Mouse (Mus musculus) forebrain, embryonic 10.5 days (tissue): ENCODE data around the gene Zmynd10. TPM values are rescaled to one million over a fixed set of nuclear protein-coding genes. Genes with fewer than 3 reads are reported as not detected.
"Not testable (repeated sequence)": the region's sequence is repeated elsewhere in the genome, so short reads cannot be mapped to it uniquely, and the experiment has no call there.

ENCODE experiments used
- DNase-seq: peaks from one replicate; pipeline ENCODE4 v3.0.0-alpha.2; 2017; ENCODE audit warnings: low spot score; ENCODE audit errors: extremely low spot score
- H3K27ac ChIP-seq: fragments of 300-500 bp; sonication (generic); 2 replicates; pipeline ENCODE4 v1.5.1; 2016; ENCODE audit warnings: mild to moderate bottlenecking
- H3K27me3 ChIP-seq: fragments of 300-500 bp; sonication (generic); 2 replicates; pipeline ENCODE4 v1.6.1; 2016; ENCODE audit warnings: mild to moderate bottlenecking; ENCODE audit not compliant: poor library complexity, severe bottlenecking
- H3K36me3 ChIP-seq: fragments of 300-500 bp; sonication (generic); replicated peaks from 2 replicates; pipeline ENCODE4 v1.6.1; 2016; ENCODE audit warnings: mild to moderate bottlenecking, moderate library complexity
- H3K4me1 ChIP-seq: fragments of 300-500 bp; sonication (generic); 2 replicates; pipeline ENCODE4 v1.6.1; 2016
- H3K4me3 ChIP-seq: fragments of 300-500 bp; sonication (generic); 2 replicates; pipeline ENCODE4 v1.5.1; 2016; ENCODE audit warnings: mild to moderate bottlenecking, moderate library complexity
- H3K9me3 ChIP-seq: fragments of 300-500 bp; sonication (generic); 2 replicates; pipeline ENCODE4 v1.6.1; 2016; ENCODE audit warnings: mild to moderate bottlenecking, moderate library complexity
- WGBS: fragments of 180-500 bp; shearing (Covaris S2); methylation state at CpG from one replicate; pipeline ENCODE4 v1.1.7; 2016; 5-methylcytosine and 5-hydroxymethylcytosine counted together
- polyA plus RNA-seq: library from polyadenylated mRNA; unstranded; fragments of >200 nt; fragmentation: Nextera tagmentation; extraction: Ambion mirVana; gene quantifications from 2 replicates; pipeline ENCODE4 v1.2.1, GENCODE M21; 2016

Zmynd10 gene
- polyA plus RNA-seq, 1 experiment from 2014 or later: 1.4 TPM

DNA sequence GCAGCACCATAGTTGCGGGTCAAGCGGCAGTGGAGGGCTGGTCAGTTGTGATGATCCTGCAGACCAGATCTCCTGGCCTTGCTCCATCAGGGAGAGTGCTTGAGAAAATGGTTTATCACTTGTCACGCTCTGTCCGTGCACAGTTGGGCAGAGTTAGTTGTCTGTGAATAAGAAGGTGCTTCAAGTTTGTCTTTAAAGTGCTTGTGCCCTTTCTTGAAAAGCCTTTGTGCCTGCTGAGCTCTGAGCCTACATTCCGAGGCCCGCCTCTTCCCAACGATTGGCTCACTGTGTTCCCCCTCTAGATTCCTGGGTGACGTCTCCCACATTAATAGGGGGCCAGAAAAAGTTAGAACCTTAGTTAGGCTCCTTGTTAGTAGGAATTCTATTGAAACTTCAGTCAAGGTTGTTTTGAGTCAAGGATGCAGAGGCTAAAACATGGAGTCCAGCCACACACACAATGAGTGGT lies 4.8 kb downstream of the Zmynd10 start:
- H3K27ac ChIP-seq: peak overlapping the region; percentile 88

DNA sequence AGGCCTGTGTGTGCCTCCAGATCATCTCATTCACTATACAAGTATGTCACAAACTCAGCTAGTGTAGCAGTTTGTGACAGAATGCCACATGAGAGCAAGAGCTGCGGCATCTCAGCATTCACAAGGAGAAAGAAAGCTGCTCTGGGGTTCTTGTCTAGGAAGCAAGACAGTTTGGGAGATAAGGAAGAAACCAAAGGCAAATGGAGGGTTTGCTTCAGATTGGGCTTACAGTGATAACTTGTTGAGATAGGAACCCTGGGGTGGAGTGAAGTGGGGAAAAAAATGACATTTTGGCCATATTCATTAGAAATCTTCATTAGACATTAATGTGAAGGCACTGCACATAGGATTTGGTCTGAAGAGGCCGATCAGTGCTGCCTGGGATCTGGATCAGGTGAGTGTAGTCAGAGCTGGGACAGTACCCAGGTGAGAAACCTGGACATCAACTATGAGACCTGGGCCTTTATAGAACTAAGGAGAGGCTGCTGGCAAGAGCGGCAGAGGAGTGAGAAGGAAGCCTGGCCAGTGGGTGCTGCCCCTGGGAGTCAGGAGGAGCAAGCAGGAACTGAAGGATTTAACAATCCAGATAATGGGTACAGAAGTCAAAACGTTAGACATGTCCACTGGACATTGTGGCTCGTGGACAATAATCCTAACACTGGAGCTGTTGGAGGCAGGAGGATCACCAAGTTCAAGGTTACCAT lies 5.7 kb downstream of the Zmynd10 start:
- H3K36me3 ChIP-seq: peaks cover 19% of the 10 kb centered on the region
- peaks cover 54% of the 10 kb centered on the region for H3K27me3 ChIP-seq
- H3K4me1 ChIP-seq: peaks cover 78% of the 10 kb centered on the region
- no peaks in the 10 kb centered on the region for H3K9me3 ChIP-seq
- whole genome bisulfite sequencing: 79% methylated on average over 5 of the region's 5 CpGs
- H3K4me3 ChIP-seq: peak overlapping the region; percentile 88
- no peak for DNase-seq
- H3K27ac ChIP-seq: peak overlapping the region; percentile 96

More for the DNA sequence above, 4.8 kb downstream of the Zmynd10 start:
- WGBS: 2% methylated on average over 8 of the region's 8 CpGs
- DNase-seq: no peak
- Histone ChIP-seq H3K4me1 (peaks cover 85% of the 10 kb centered on the region), H3K27me3 (peaks cover 61% of the 10 kb centered on the region), H3K9me3 (no peaks in the 10 kb centered on the region), H3K36me3 (peaks cover 10% of the 10 kb centered on the region), H3K4me3 (peak overlapping the region; percentile 88)

DNA sequence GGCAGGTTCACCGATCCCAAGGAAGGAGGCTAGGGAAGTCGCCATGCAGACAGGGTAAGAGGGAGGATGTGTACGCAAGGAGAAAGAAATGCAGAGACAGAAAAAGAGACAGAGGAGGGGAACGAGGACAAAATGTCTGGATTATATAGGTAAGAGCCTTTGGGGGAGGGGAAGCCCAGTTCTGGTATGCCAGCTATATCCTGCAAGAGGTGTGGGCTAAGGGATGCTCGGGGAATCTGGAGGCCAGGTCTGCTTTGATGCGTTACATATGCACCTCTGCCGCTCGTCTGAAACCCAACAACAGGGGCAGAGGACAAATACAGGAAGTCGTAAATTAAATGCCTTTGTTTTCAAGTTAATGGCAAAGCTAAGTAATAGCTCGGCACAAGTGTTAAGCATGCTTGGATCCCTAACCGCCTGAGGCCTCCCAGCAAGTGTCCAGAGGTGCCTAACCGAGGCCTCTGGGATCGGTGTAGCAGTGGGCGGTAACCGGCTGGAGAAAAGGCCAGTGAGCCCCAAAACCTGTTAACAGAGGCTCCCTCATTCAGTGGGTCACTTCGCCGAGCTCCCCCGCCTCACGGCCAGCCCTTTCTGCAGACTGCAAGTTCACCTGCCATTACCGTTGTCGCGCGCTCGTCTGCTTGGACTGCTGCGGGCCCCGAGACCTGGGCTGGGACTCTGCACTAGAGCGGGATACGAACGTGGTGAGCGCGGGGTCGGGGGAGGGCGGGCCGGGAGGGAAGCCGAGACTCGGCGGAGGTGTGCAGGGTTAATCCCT lies 6.6 kb downstream of the Zmynd10 start:
- WGBS: 6% methylated on average over 37 of the region's 37 CpGs
- no peaks in the 10 kb centered on the region for H3K9me3 ChIP-seq

DNA sequence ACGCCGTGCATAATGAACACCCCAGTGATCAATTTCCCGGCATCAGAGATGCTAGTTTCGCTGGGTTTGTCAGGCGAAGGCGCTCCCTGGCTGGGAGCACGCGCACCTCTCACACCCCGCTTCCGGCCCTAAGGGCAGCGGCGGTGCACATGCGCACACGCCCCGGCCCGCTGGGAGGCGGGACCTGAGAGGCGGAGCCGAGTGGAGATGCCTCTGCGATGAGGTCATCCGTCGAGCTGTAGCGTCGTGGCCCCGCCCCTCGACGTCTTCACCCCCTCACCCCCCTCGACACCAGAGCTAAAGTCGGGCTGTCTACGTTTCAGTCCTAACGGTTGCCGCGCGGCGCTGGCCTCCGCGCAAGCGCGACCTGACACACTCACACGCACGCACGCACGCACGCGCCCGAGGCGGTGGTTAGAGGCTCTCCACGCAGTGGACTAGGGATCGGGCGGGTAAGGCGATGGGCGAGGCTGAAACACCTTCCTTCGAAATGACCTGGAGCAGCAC lies 7.3 kb downstream of the Zmynd10 start:
- Histone ChIP-seq H3K9me3 (no peaks in the 10 kb centered on the region), H3K27me3 (peaks cover 39% of the 10 kb centered on the region), H3K4me3 (peak overlapping the region; percentile 88), H3K4me1 (peaks cover 73% of the 10 kb centered on the region), H3K36me3 (peaks cover 34% of the 10 kb centered on the region), H3K27ac (peak overlapping the region; percentile 96)
- DNase-seq: peak; percentile 98
- under 1% methylated on average over 53 of the region's 53 CpGs for WGBS

More for the DNA sequence above, 6.6 kb downstream of the Zmynd10 start:
- Histone ChIP-seq H3K4me1 (peaks cover 73% of the 10 kb centered on the region), H3K36me3 (peaks cover 28% of the 10 kb centered on the region), H3K27me3 (peaks cover 46% of the 10 kb centered on the region), H3K4me3 (peak overlapping the region; percentile 88), H3K27ac (peak overlapping the region; percentile 96)
- DNase-seq: no peak

DNA sequence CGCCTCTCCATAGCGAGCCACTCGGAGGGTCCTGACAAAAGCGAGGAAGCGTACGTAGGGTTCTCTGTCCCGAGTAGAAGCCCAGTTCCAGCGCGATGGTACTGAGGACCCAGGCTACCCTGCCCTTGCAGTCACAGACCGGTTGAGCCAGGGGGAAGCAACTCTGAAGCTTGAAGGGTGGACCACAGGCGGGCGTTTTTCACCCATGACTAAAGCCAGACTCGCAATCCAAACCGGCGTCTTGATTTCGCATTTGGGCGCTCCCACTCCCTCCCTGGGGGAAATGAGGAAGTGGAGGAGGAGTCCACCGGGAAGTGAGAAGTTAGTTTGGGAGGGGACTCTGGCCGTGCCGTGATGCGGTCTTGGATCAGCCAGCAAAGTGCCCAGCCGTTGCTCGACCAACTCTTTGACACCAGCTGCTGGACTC lies 7.9 kb downstream of the Zmynd10 start:
- H3K36me3 ChIP-seq: peaks cover 41% of the 10 kb centered on the region
- peak overlapping the region; percentile 96 for H3K27ac ChIP-seq
- peak overlapping the region; percentile 88 for H3K4me3 ChIP-seq
- H3K27me3 ChIP-seq: peaks cover 32% of the 10 kb centered on the region
- peaks cover 68% of the 10 kb centered on the region for H3K4me1 ChIP-seq
- no peaks in the 10 kb centered on the region for H3K9me3 ChIP-seq
- under 1% methylated on average over 23 of the region's 23 CpGs for WGBS
- peak; percentile 60 for DNase-seq

DNA sequence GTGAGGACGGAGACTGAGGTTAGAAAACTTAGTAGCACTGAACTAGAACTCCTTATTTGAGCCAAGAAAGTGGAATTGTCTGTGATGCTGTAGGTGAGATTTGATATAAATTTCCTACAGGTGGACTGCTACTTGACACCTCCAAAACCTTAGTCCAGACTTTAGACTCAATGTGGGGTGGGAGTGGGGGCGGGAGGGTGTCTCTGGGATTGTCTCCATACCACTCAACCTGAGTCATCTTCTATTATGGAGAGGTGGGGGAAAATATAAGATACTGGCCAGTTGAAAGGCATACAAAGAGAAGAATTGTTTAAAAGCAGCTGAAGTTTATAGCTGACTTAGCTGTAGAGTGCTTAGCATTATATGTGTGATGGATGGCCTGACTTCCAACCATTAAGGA lies 8.6 kb downstream of the Zmynd10 start:
- Histone ChIP-seq H3K4me1 (peaks cover 61% of the 10 kb centered on the region), H3K4me3 (peak overlapping the region; percentile 88), H3K27ac (peak overlapping the region; percentile 96)

DNA sequence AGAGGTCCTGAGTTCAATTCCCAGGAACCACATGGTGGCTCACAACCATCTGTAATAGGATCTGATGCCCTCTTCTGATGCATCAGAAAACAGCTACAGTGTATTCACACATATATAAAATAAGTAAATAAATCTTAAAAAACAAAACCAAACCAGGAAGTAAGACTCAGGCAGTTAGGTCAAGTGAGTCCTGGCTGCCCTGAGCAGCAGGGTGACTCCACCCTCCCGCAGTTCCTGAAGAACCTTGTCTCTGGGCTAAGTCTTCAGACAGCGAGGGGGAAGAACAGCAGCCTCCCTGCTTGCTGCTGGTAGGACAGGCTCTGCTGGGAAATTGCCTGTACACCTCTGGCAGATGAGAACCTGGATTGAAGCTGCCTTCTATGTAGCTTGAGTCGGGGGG lies 9.2 kb downstream of the Zmynd10 start:
- H3K4me3 ChIP-seq: peak overlapping the region; percentile 88

More for the DNA sequence above, 8.6 kb downstream of the Zmynd10 start:
- no peaks in the 10 kb centered on the region for H3K9me3 ChIP-seq
- DNase-seq: no peak
- peaks cover 26% of the 10 kb centered on the region for H3K27me3 ChIP-seq
- 56% methylated on average over 2 of the region's 2 CpGs for WGBS
- H3K36me3 ChIP-seq: peaks cover 48% of the 10 kb centered on the region

DNA sequence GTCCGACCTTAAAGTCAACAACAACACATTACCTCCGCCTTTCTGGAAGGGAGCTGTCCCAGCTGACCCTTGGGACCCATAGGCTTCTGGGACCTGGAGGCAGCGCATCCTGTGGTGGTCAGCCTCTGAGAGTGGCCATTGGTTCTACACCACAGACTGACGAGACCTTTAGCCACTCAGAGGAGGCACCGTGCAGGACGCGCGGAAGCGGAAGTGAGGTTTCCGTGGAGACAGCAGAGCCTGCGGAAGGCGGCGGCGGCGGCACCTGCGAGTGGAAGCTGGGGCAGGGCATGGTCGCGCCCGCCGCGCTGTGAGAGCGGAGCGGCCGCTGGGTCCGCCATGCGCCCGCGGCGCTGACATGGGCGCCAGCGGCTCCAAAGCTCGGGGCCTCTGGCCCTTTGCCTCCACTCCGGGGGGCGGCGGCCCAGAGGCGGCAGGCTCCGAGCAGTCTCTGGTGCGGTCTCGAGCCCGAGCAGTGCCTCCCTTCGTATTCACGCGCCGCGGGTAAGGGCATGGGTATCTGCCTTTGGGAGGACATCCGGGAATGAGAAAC lies 16.0 kb downstream of the Zmynd10 start, which contains the start of gene Tusc2:
Gene Tusc2 (plus strand): TSS at position 227 of the 553 bp plus-strand sequence.
- H3K4me1 ChIP-seq: peaks cover 61% of the 10 kb centered on the region
- DNase-seq: peak; percentile 96
- peak within 1 kb of the TSS; percentile 93 for H3K4me3 ChIP-seq
- H3K36me3 ChIP-seq: peaks cover 72% of the 10 kb centered on the region
- H3K27me3 ChIP-seq: no peaks in the 10 kb centered on the region
- no peaks in the 10 kb centered on the region for H3K9me3 ChIP-seq
- H3K27ac ChIP-seq: peak within 1 kb of the TSS; percentile 88
- 1% methylated on average over 46 of the region's 46 CpGs for WGBS

More for the DNA sequence above, 9.2 kb downstream of the Zmynd10 start:
- no peak for DNase-seq
- Histone ChIP-seq H3K27me3 (peaks cover 19% of the 10 kb centered on the region), H3K36me3 (peaks cover 54% of the 10 kb centered on the region), H3K4me1 (peaks cover 55% of the 10 kb centered on the region), H3K9me3 (no peaks in the 10 kb centered on the region), H3K27ac (no peak overlapping the region)
- WGBS: 74% methylated on average over 3 of the region's 3 CpGs

DNA sequence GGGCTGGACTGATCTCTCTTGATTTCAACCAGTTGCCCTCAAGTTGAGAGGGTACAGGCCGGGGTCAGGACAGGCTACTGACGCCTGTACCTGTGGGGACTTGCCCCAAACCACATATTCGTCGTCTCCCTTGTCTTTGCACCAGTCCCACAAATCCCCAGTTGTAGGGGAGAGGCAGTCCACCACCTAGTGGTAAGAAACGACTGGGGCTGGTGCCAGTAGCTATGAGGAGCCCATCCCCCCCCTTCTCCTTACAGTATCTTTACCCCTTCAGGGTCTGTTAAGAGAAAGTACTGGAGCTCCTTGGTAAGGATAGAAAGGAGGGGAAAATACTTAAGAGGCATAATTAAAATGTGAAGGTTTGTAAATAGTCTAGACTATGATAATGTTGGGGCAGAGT lies 18.5 kb downstream of the Zmynd10 start:
- H3K27ac ChIP-seq, H3K27me3 ChIP-seq, DNase-seq, H3K9me3 ChIP-seq: not testable (repeated sequence)
- 53% methylated on average over 5 of the region's 5 CpGs for WGBS
- peaks cover 75% of the 10 kb centered on the region for H3K4me1 ChIP-seq
- H3K36me3 ChIP-seq: peaks cover 53% of the 10 kb centered on the region
- peak overlapping the region; percentile 93; the same call in 1 of the 2 replicates for H3K4me3 ChIP-seq

DNA sequence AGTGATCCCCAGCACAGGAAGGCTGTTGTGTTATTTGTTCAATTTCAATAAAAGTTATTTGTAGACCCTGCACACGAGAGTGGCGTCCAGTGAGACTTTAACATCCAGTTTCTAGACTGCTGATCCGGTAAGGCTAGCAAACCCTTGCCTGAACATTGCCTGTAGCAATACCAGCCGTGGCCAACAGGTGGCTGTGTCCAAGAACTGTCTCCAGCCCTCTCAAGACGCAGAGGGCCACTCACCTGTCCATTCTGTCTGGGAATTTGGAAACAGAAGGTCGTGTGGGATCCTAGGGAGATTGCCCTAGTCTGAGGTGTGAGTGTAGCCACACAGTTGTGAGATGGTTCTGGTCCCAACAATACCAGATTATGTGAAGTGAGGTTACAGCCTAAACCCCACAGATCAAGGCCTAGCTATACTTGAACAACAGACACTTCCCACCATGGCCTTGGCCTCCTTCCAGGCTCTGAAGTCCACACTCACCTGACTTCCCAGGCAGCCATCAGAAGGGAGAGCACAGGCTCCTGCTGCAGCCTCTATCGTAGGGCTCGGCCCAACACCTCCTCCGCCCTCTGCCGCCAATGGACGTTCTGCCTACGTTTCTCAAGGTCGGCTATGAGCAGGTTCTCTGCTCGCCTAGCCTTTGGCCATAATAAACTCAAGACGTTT lies 19.1 kb downstream of the Zmynd10 start:
- peak; percentile 80 for DNase-seq
- Histone ChIP-seq H3K27ac (peak overlapping the region; percentile 65; the same call in 1 of the 2 replicates), H3K4me3 (peak overlapping the region; percentile 93; the same call in 1 of the 2 replicates), H3K36me3 (peaks cover 53% of the 10 kb centered on the region), H3K4me1 (peaks cover 82% of the 10 kb centered on the region), H3K27me3 (no peaks in the 10 kb centered on the region), H3K9me3 (no peaks in the 10 kb centered on the region)
- WGBS: 61% methylated on average over 15 of the region's 15 CpGs

DNA sequence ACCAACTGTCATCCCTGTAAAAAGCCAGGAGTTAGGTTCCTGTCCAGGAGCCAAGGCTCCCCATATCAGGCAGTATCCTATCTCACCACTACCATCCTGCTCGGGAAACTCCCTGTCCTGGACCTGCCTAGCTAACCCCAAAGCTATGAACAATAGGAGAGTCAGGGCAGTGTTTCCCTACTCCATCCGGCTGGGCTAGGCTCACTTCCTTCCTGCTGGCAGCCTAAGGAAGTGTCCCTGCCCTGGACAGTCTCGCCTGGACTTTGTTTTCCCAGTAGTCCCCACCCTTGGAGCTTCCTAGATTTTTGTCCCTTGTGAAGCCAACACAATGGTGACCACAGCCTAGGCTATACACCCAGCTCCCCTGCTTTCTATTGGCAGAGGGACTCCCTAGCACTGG lies 19.8 kb downstream of the Zmynd10 start:
- Histone ChIP-seq H3K27ac (peak overlapping the region; percentile 94), H3K4me1 (peaks cover 88% of the 10 kb centered on the region), H3K27me3 (no peaks in the 10 kb centered on the region), H3K4me3 (peak overlapping the region; percentile 93), H3K36me3 (peaks cover 53% of the 10 kb centered on the region), H3K9me3 (no peaks in the 10 kb centered on the region)
- no peak for DNase-seq
- WGBS: 65% methylated on average over 3 of the region's 3 CpGs
